Mouse (Mus musculus): ENCODE data around the gene Mok.

DNA sequence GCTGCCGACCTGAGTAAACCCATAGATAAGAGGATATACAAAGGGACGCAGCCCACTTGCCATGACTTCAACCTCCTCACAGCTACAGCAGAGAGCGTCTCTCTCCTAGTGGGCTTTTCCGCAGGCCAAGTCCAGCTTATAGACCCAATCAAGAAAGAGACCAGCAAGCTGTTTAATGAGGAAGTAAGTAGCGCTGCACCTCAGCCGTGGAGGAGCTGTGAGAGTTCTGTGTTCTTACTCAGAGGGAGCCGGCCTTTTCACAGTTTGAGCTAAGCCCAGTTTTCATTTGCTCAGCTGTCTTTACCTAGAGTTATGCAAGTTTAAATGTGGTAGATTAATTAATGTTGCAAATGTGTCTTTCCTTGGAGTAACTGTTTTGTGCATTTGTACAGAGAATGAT, 61.4 kb downstream of the Mok start:
- TF ChIP-seq CTCF (IDR thresholded peaks at IDR 0.05; ENCODE audit: extremely low read depth, insufficient read depth, low read length) = no peak
- no peak for TF ChIP-seq POLR2A (IDR thresholded peaks at IDR 0.05; ENCODE audit: extremely low read depth, insufficient read depth, low read length)

All from cortical plate, adult 2 months (tissue).